14 mouse cellular contexts compared by ENCODE assay signal in genomic region chr3:96225421-96225820, GRCm38 (mm10). TPM values are rescaled to one million over a fixed set of nuclear protein-coding genes. Genes with fewer than 3 reads are reported as not detected.
DNase-seq lines count a peak whose midpoint lies in the region; ATAC-seq lines count a peak whose summit lies in the region.
"Had no signal": no experiment of that assay in that cellular context is flagged by ENCODE, and none has a peak within 500 bp of the region (broad histone marks: within the 10 kb centered on the region; RNA-seq: fewer than 3 reads in every experiment).

No protein-coding gene starts in this region.

- H3K4me2 ChIP-seq in liver, embryonic 11.5 days: peak overlapping the region; percentile 43
- H3K4me2 ChIP-seq in liver, embryonic 16.5 days (ENCODE audit: low read depth, low read length): peak overlapping the region; percentile 46

- H3K4me1 ChIP-seq in heart, embryonic 10.5 days: peaks cover 41% of the 10 kb centered on the region
- H3K4me1 ChIP-seq in liver, embryonic 11.5 days (replicated peaks; ENCODE audit: control insufficient read depth, insufficient read depth, low read length): peaks cover 26% of the 10 kb centered on the region
- H3K4me1 ChIP-seq in liver, embryonic 16.5 days (ENCODE audit: control insufficient read depth, low read depth, low read length): peaks cover 30% of the 10 kb centered on the region

- H3K36me3 ChIP-seq in heart, embryonic 10.5 days: no peaks in the 10 kb centered on the region
- H3K36me3 ChIP-seq in liver, embryonic 11.5 days (ENCODE audit: control insufficient read depth, insufficient read depth, low read length): no peaks in the 10 kb centered on the region
- H3K36me3 ChIP-seq in liver, embryonic 16.5 days (ENCODE audit: control insufficient read depth, insufficient read depth): no peaks in the 10 kb centered on the region

- no peak overlapping the region for H3K4me3 ChIP-seq in heart, embryonic 10.5 days
- no peak overlapping the region for H3K4me3 ChIP-seq in liver, embryonic 11.5 days (ENCODE audit: low read depth, low read length)
- peak overlapping the region; percentile 28 for H3K4me3 ChIP-seq in liver, embryonic 16.5 days (ENCODE audit: low read depth, low read length)

- H3K27ac ChIP-seq in heart, embryonic 10.5 days: peak overlapping the region; percentile 57; the same call in 1 of the 2 replicates
- H3K27ac ChIP-seq in liver, embryonic 11.5 days (ENCODE audit: low read depth, low read length): peak overlapping the region; percentile 4; the same call in 1 of the 2 replicates
- H3K27ac ChIP-seq in liver, embryonic 16.5 days (ENCODE audit: low read length): peak overlapping the region; percentile 27; the same call in 1 of the 2 replicates

- no peaks in the 10 kb centered on the region for H3K9me3 ChIP-seq in heart, embryonic 10.5 days
- no peaks in the 10 kb centered on the region for H3K9me3 ChIP-seq in liver, embryonic 11.5 days (ENCODE audit: control insufficient read depth, low read length)
- no peaks in the 10 kb centered on the region for H3K9me3 ChIP-seq in liver, embryonic 16.5 days (replicated peaks; ENCODE audit: control insufficient read depth, low read length)

- ATAC-seq in liver, embryonic 11.5 days (replicated peaks; ENCODE audit: low FRiP score): no peak
- ATAC-seq in liver, embryonic 16.5 days (ENCODE audit: low read depth): no peak
- ATAC-seq: CD4-positive, CD25-positive, alpha-beta regulatory T cell, adult 4 months; hindbrain, embryonic 16.5 days; Patski had no signal

- DNase-seq in heart, embryonic 10.5 days (ENCODE audit: low spot score): no peak
- no peak for DNase-seq in heart, postnatal 4 days
- DNase-seq in liver, embryonic 11.5 days (ENCODE audit: low spot score): no peak
- DNase-seq in liver: no peak
- peak; percentile 23 for DNase-seq in c-Kit-positive CD71-positive TER-119-negative erythroid progenitor cells, embryonic 14.5 days (ENCODE audit: low read depth)
- DNase-seq in urinary bladder, postnatal 4 days (ENCODE audit: low spot score in 2 of 2): no peak
- DNase-seq: adrenal gland, adult 8-10 months; gastrocnemius, postnatal 10 days; kidney, postnatal 10 days; layer of hippocampus, postnatal 36 days had no signal

- H3K27me3 ChIP-seq in heart, embryonic 10.5 days (ENCODE audit: insufficient read depth, poor library complexity, severe bottlenecking): no peaks in the 10 kb centered on the region
- H3K27me3 ChIP-seq in liver, embryonic 11.5 days (replicated peaks; ENCODE audit: control insufficient read depth, insufficient read depth, low read length): no peaks in the 10 kb centered on the region
- no peaks in the 10 kb centered on the region for H3K27me3 ChIP-seq in liver, embryonic 16.5 days (ENCODE audit: control insufficient read depth, insufficient read depth, low read depth, low read length)
- H3K27me3 ChIP-seq: Patski had no signal

- peak overlapping the region; percentile 21; the same call in 1 of the 2 replicates for H3K9ac ChIP-seq in liver, embryonic 11.5 days (ENCODE audit: low read depth, low read length)
- peak overlapping the region; percentile 55 for H3K9ac ChIP-seq in liver, embryonic 16.5 days (ENCODE audit: low read depth, low read length)

- 41% methylated on average over 2 of the region's 2 CpGs for WGBS in heart, embryonic 10.5 days
- 43% methylated on average over 2 of the region's 2 CpGs for WGBS in liver, embryonic 11.5 days
- WGBS in liver, embryonic 16.5 days (ENCODE audit: insufficient replicate concordance): 48% methylated on average over 2 of the region's 2 CpGs

RNA-seq across cellular contexts. Expression of gene Hist2h2be, which starts 4.5 kb away (rescaled TPM):
- polyA plus RNA-seq in heart, embryonic 10.5 days (2016; fragmentation: Nextera tagmentation; extraction: Ambion mirVana): 2.8 and 3.5 TPM in 2 replicates
- total RNA-seq in heart, postnatal 4 days (2021): 1 to 10 TPM; 5.7 to 5.8 TPM
- 7.7 and 7.9 TPM in 2 replicates for polyA plus RNA-seq in liver, embryonic 11.5 days (2014; fragmentation: Nextera tagmentation; extraction: Ambion mirVana)
- 7.2 and 8.7 TPM in 2 replicates for polyA plus RNA-seq in liver, embryonic 16.5 days (2015; fragmentation: Nextera tagmentation; extraction: Ambion mirVana)

RNA-seq across cellular contexts. Expression of gene Hist2h2ac, which starts 4.7 kb away (rescaled TPM):
- polyA plus RNA-seq in heart, embryonic 10.5 days (2016; fragmentation: Nextera tagmentation; extraction: Ambion mirVana): 3.4 and 8.2 TPM in 2 replicates
- 100 to 1,000 TPM; 205 to 211 TPM for total RNA-seq in heart, postnatal 4 days (2021)
- polyA plus RNA-seq in liver, embryonic 11.5 days (2014; fragmentation: Nextera tagmentation; extraction: Ambion mirVana): 13.7 and 14.7 TPM in 2 replicates
- 11.6 and 16.7 TPM in 2 replicates for polyA plus RNA-seq in liver, embryonic 16.5 days (2015; fragmentation: Nextera tagmentation; extraction: Ambion mirVana)

RNA-seq across cellular contexts. Expression of gene Hist2h2ab, which starts 5.8 kb away (rescaled TPM):
- polyA plus RNA-seq in heart, embryonic 10.5 days (2016; fragmentation: Nextera tagmentation; extraction: Ambion mirVana): 0.73 TPM in 1 of 2 replicates, not detected in the other
- 10 to 100 TPM; 25.5 to 29.9 TPM for total RNA-seq in heart, postnatal 4 days (2021)
- polyA plus RNA-seq in liver, embryonic 11.5 days (2014; fragmentation: Nextera tagmentation; extraction: Ambion mirVana): 0.92 TPM in 1 of 2 replicates, not detected in the other
- 0.73 and 0.95 TPM in 2 replicates for polyA plus RNA-seq in liver, embryonic 16.5 days (2015; fragmentation: Nextera tagmentation; extraction: Ambion mirVana)
- polyA plus RNA-seq: CD4-positive, CD25-positive, alpha-beta regulatory T cell, adult 4 months; hindbrain, embryonic 16.5 days had no signal

RNA-seq across cellular contexts. Expression of gene Bola1, which starts 5.9 kb away (rescaled TPM):
- polyA plus RNA-seq in heart, embryonic 10.5 days (2016; fragmentation: Nextera tagmentation; extraction: Ambion mirVana): 58.9 and 62.8 TPM in 2 replicates
- total RNA-seq in heart, postnatal 4 days (2021): 10 to 100 TPM; 18.8 to 20.9 TPM
- polyA plus RNA-seq in liver, embryonic 11.5 days (2014; fragmentation: Nextera tagmentation; extraction: Ambion mirVana): 93.8 and 98.8 TPM in 2 replicates
- polyA plus RNA-seq in liver, embryonic 16.5 days (2015; fragmentation: Nextera tagmentation; extraction: Ambion mirVana): 29.4 and 32.1 TPM in 2 replicates

RNA-seq across cellular contexts. Expression of gene Hist2h3c2, which starts 13.5 kb away (rescaled TPM):
- 3.4 and 5.1 TPM in 2 replicates for polyA plus RNA-seq in heart, embryonic 10.5 days (2016; fragmentation: Nextera tagmentation; extraction: Ambion mirVana)
- 100 to 1,000 TPM; 209 to 211 TPM for total RNA-seq in heart, postnatal 4 days (2021)
- polyA plus RNA-seq in liver, embryonic 11.5 days (2014; fragmentation: Nextera tagmentation; extraction: Ambion mirVana): 5.8 and 8.0 TPM in 2 replicates
- polyA plus RNA-seq in liver, embryonic 16.5 days (2015; fragmentation: Nextera tagmentation; extraction: Ambion mirVana): 9.2 and 9.8 TPM in 2 replicates
- polyA plus RNA-seq: CD4-positive, CD25-positive, alpha-beta regulatory T cell, adult 4 months had no signal

Comparison
In these comparisons a context has a peak if more than half of its experiments do, and no peak if none do; other contexts are left out.
1. H3K27ac ChIP-seq: peak in every context shown above with its lines; median percentile 57 in heart, embryonic 10.5 days; 27 in liver, embryonic 16.5 days; 4 in liver, embryonic 11.5 days.